Mouse (Mus musculus): ENCODE results near the gene Rfwd3.

- TF ChIP-seq CTCF (IDR thresholded peaks at IDR 0.05; ENCODE audit: control insufficient read depth, insufficient read depth, low read length) (no peak), POLR2A (IDR thresholded peaks at IDR 0.05; ENCODE audit: borderline replicate concordance, control insufficient read depth, low read depth, low read length) (no peak)
These were observed 2.0 kb downstream of the Rfwd3 start for GRCm38 (mm10) chr8:111298011-111298410.

Data from bone marrow, adult 2 months (tissue).